Mouse (Mus musculus) kidney, embryonic 14.5 days (tissue): Measurements from ENCODE around the gene Ltbp4. TPM values are rescaled to one million over a fixed set of nuclear protein-coding genes. Genes with fewer than 3 reads are reported as not detected.

Experiments
- ATAC-seq: fragments of 200-750 bp; cut with Nextera tagmentation; 2 replicates; pipeline ENCODE4 v1.8.0; 2017; ENCODE audit warnings: moderate number of reproducible peaks, mild to moderate bottlenecking, moderate TSS enrichment, moderate library complexity; ENCODE audit not compliant: low FRiP score, low TSS enrichment
- H3K27ac ChIP-seq: fragments of 300-500 bp; sonication (generic); 2 replicates; pipeline ENCODE4 v1.5.1; 2014; ENCODE audit warnings: low read depth, mild to moderate bottlenecking, low read length, moderate library complexity, mixed read lengths
- H3K27me3 ChIP-seq: fragments of 300-500 bp; sonication (generic); 2 replicates; pipeline ENCODE4 v1.6.1; 2014; ENCODE audit warnings: mild to moderate bottlenecking, low read length; ENCODE audit not compliant: control insufficient read depth, insufficient read depth
- H3K36me3 ChIP-seq: fragments of 300-500 bp; sonication (generic); 2 replicates; pipeline ENCODE4 v1.6.1; 2014; ENCODE audit warnings: low read length, mixed read lengths; ENCODE audit not compliant: control insufficient read depth, insufficient read depth
- H3K4me1 ChIP-seq: fragments of 300-500 bp; sonication (generic); 2 replicates; pipeline ENCODE4 v1.6.1; 2014; ENCODE audit warnings: low read length, mixed read lengths; ENCODE audit not compliant: control insufficient read depth, insufficient read depth
- H3K4me2 ChIP-seq: fragments of 300-500 bp; sonication (generic); replicated peaks from 2 replicates; pipeline ENCODE4 v1.6.1; 2014; ENCODE audit warnings: low read depth, mild to moderate bottlenecking, low read length
- H3K4me3 ChIP-seq: fragments of 300-500 bp; sonication (generic); 2 replicates; pipeline ENCODE4 v1.5.1; 2014; ENCODE audit warnings: mild to moderate bottlenecking, low read length
- H3K9ac ChIP-seq: fragments of 300-500 bp; sonication (generic); 2 replicates; pipeline ENCODE4 v1.6.1; 2014; ENCODE audit warnings: low read depth, mild to moderate bottlenecking, low read length, moderate library complexity
- H3K9me3 ChIP-seq: fragments of 300-500 bp; sonication (generic); 2 replicates; pipeline ENCODE4 v1.6.1; 2016; ENCODE audit warnings: low read length; ENCODE audit not compliant: control insufficient read depth
- WGBS: fragments of 180-500 bp; shearing (Covaris S2); extraction: QIAGEN DNeasy Blood & Tissue Kit; methylation state at CpG from one replicate; pipeline ENCODE4 v1.1.7; 2014; 5-methylcytosine and 5-hydroxymethylcytosine counted together
- polyA plus RNA-seq: library from polyadenylated mRNA; unstranded; fragments of >200 nt; fragmentation: Nextera tagmentation; extraction: Ambion mirVana; gene quantifications from 2 replicates; pipeline ENCODE4 v1.2.1, GENCODE M21; 2014

Ltbp4 gene
- polyA plus RNA-seq, 1 experiment from 2014 or later, result 26.0 TPM

- Histone ChIP-seq H3K4me2 (no peak overlapping the region), H3K36me3 (no peaks in the 10 kb centered on the region), H3K4me1 (peaks cover 18% of the 10 kb centered on the region), H3K27me3 (peaks cover 11% of the 10 kb centered on the region), H3K27ac (no peak overlapping the region), H3K9ac (no peak overlapping the region), H3K9me3 (no peaks in the 10 kb centered on the region), H3K4me3 (no peak overlapping the region)
- 73% methylated on average over 2 of the region's 2 CpGs for WGBS
- no peak for ATAC-seq
Observed at GRCm38 (mm10) chr7:27359162-27359561, 21.7 kb upstream of the Ltbp4 start.

GRCm38 (mm10) chr7:27357595-27357978, 20.1 kb upstream of the Ltbp4 start:
- Histone ChIP-seq H3K4me3 (peak overlapping the region; percentile 67), H3K27me3 (no peaks in the 10 kb centered on the region), H3K9ac (peak overlapping the region; percentile 51; the same call in 1 of the 2 replicates), H3K4me2 (peak overlapping the region; percentile 66), H3K27ac (peak overlapping the region; percentile 90), H3K36me3 (no peaks in the 10 kb centered on the region), H3K4me1 (peaks cover 18% of the 10 kb centered on the region), H3K9me3 (no peaks in the 10 kb centered on the region)
- no peak for ATAC-seq
- WGBS, result 28% methylated on average over 3 of the region's 3 CpGs

DNA sequence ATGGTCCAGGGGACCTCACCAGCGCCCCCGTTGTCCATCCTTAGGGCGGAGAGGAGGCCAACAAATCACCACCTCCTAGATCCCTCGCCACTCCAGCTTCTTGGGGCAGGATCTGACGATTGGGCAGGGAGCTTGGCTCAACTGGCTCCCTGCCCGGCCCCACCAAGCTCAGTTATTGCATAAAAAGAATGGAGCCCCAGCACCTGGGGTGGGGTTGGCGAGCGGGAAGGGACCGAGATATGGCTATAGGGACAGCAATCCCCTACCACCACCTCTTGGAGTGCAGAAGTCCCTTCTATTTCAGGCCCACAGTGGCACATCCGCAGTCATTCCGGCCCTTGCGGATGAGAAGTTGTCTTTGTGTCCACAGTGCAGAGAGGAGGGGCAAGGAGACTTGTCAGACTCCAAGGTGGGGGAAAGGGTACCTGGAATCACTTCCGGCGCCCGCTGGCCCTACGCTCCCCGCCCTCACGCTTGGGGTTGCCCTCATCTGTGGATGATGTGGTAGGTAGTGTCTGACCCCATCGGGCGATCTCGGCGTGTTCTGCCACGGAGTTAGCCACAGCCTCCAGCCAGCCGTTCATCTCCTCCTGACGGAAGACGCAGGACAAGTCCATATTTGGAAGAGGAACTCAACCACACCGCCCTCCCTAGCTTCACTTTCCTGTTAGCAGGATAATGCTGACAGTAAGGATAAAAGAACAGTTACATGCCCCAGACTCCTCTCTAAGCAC, 19.5 kb upstream of the Ltbp4 start, which contains the start of gene Gm20479:
Gene Gm20479, minus strand, starts transcription at position 559 of the 734 bp plus-strand sequence.
- ATAC-seq, result no peak
- Histone ChIP-seq H3K9ac (peak within 1 kb of the TSS; percentile 51), H3K9me3 (no peaks in the 10 kb centered on the region), H3K36me3 (peaks cover under 1% of the 10 kb centered on the region; the same call in 1 of the 2 replicates), H3K4me3 (peak within 1 kb of the TSS; percentile 67), H3K27me3 (no peaks in the 10 kb centered on the region), H3K4me2 (peak within 1 kb of the TSS; percentile 66), H3K4me1 (peaks cover 18% of the 10 kb centered on the region), H3K27ac (peak within 1 kb of the TSS; percentile 90)
- WGBS, result 3% methylated on average over 27 of the region's 27 CpGs

GRCm38 (mm10) chr7:27356248-27356647, 18.8 kb upstream of the Ltbp4 start:
- Histone ChIP-seq H3K9me3 (no peaks in the 10 kb centered on the region), H3K4me3 (peak overlapping the region; percentile 67), H3K36me3 (peaks cover 7% of the 10 kb centered on the region), H3K9ac (peak overlapping the region; percentile 51; the same call in 1 of the 2 replicates), H3K27me3 (no peaks in the 10 kb centered on the region), H3K4me2 (peak overlapping the region; percentile 66), H3K27ac (peak overlapping the region; percentile 90), H3K4me1 (peaks cover 18% of the 10 kb centered on the region)
- ATAC-seq, result peak; percentile 21
- 2% methylated on average over 16 of the region's 16 CpGs for WGBS

DNA sequence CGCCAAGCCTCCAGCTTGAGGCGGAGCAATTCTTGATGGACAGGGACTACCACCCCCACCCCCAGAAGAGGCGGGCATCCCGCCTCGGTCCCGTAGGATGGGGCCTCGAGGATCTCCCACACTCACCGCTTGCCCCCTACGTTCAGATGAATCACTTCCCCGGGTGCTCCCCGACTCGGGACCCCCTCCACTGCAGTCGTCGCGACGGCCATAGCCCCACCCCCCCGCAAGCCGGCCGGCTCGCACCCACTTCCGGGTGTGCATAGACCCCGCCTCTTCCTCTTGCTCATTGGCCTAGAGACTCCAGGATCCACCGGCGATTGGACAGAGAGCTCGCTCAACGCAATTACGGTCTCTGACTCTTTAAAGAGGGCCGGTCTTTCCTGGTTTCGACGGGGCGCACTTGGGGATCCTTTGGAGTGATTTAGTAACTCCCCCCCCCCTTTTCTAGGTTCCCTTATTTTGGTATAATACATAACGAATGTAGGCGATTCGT, 18.3 kb upstream of the Ltbp4 start, which contains the start of gene Shkbp1:
Gene Shkbp1, minus strand, starts transcription at position 275 of the 496 bp plus-strand sequence.
- Histone ChIP-seq H3K27me3 (no peaks in the 10 kb centered on the region), H3K4me2 (peak within 1 kb of the TSS; percentile 66), H3K9me3 (no peaks in the 10 kb centered on the region), H3K27ac (peak within 1 kb of the TSS; percentile 90), H3K4me1 (peaks cover 18% of the 10 kb centered on the region), H3K9ac (peak within 1 kb of the TSS; percentile 57), H3K36me3 (peaks cover 7% of the 10 kb centered on the region), H3K4me3 (peak within 1 kb of the TSS; percentile 67)
- ATAC-seq, result peak; percentile 88
- under 1% methylated on average over 34 of the region's 34 CpGs for WGBS

DNA sequence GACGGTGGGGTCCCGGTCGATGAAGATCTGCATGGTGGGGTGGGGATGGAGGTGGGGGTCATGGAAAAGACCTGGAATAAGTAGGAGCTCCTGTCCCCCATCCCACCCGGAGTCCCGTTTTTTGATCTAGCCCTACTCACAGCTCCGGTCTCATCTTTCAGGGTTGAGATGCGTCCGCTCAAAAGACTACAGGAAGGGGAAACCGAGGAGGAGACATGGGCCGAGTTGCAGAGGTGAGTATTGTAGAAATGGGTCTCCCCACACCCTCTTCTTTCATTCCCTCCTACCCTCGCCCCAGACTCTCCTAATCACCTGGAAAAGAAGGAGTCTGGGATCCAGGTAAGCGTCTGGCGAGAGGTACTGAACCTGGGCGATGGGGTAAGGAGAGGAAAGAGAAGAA, 17.8 kb upstream of the Ltbp4 start:
- no peaks in the 10 kb centered on the region for H3K27me3 ChIP-seq
- 11% methylated on average over 14 of the region's 14 CpGs for WGBS

GRCm38 (mm10) chr7:27354783-27355182, 17.3 kb upstream of the Ltbp4 start:
- no peaks in the 10 kb centered on the region for H3K9me3 ChIP-seq
- H3K27me3 ChIP-seq, result no peaks in the 10 kb centered on the region
- H3K36me3 ChIP-seq, result peaks cover 11% of the 10 kb centered on the region
- peaks cover 18% of the 10 kb centered on the region for H3K4me1 ChIP-seq
- peak overlapping the region; percentile 31; the same call in 1 of the 2 replicates for H3K9ac ChIP-seq
- ATAC-seq, result no peak
- peak overlapping the region; percentile 66 for H3K4me2 ChIP-seq
- WGBS, result 41% methylated on average over 4 of the region's 4 CpGs
- H3K27ac ChIP-seq, result peak overlapping the region; percentile 7; the same call in 1 of the 2 replicates
- H3K4me3 ChIP-seq, result peak overlapping the region; percentile 67

More for the DNA sequence above, 17.8 kb upstream of the Ltbp4 start:
- Histone ChIP-seq H3K9me3 (no peaks in the 10 kb centered on the region), H3K4me3 (peak overlapping the region; percentile 67), H3K4me1 (peaks cover 18% of the 10 kb centered on the region), H3K27ac (peak overlapping the region; percentile 14; the same call in 1 of the 2 replicates), H3K4me2 (peak overlapping the region; percentile 66), H3K9ac (peak overlapping the region; percentile 57), H3K36me3 (peaks cover 11% of the 10 kb centered on the region)
- no peak for ATAC-seq

DNA sequence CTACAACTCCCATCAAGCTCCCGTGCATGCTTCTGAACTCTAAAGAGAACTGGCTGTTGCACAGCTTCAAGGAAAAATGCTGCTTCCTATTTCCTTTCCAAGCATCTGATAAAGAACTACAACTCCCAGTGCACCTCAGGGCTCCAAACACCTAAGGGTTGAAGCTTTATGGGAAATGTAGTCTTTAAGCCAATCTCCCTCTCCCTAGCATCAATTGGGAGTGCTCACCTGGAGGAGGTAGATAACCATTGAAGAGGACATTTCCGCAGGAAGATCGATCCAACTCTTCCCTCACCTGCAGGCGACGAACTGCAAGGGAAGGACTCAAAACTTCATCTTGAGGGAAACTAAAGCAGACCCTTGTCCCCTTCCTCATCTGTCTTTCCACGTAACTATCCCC, 16.7 kb upstream of the Ltbp4 start:
- Histone ChIP-seq H3K9ac (no peak overlapping the region), H3K27ac (no peak overlapping the region), H3K4me2 (peak overlapping the region; percentile 66), H3K9me3 (no peaks in the 10 kb centered on the region), H3K27me3 (no peaks in the 10 kb centered on the region), H3K4me1 (peaks cover 18% of the 10 kb centered on the region), H3K4me3 (peak overlapping the region; percentile 67), H3K36me3 (peaks cover 11% of the 10 kb centered on the region)
- whole genome bisulfite sequencing, result 15% methylated on average over 6 of the region's 6 CpGs
- ATAC-seq, result no peak

DNA sequence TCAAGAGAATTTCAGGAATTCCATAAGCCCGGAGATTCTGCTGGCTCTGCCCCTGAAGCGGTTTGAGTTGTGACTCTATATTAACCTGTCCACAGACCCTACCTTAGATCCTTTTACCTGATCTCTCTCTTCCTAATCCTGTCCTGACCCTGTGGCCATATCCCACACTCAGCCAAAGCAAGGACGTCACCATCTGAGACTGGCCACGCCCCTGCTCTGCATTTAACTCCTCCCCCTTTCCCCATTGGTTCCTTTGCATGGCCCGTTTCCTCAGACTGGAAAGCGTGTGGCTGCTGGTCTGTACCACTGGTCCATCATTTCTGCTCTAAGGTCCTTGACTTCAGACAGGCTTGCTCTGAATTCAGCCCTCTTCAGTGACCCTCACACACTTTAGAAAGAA, 8.0 kb upstream of the Ltbp4 start:
- WGBS, result 26% methylated on average over 6 of the region's 6 CpGs
- H3K27ac ChIP-seq, result no peak overlapping the region
- H3K36me3 ChIP-seq, result peaks cover 24% of the 10 kb centered on the region
- no peak overlapping the region for H3K4me3 ChIP-seq
- H3K4me2 ChIP-seq, result no peak overlapping the region
- H3K9ac ChIP-seq, result no peak overlapping the region
- H3K4me1 ChIP-seq, result no peaks in the 10 kb centered on the region
- H3K27me3 ChIP-seq, result no peaks in the 10 kb centered on the region
- no peaks in the 10 kb centered on the region for H3K9me3 ChIP-seq
- 0 out of 2 replicates have a peak, but pooled peaks have one; percentile 30 for ATAC-seq
